In the genomic region with DNA sequence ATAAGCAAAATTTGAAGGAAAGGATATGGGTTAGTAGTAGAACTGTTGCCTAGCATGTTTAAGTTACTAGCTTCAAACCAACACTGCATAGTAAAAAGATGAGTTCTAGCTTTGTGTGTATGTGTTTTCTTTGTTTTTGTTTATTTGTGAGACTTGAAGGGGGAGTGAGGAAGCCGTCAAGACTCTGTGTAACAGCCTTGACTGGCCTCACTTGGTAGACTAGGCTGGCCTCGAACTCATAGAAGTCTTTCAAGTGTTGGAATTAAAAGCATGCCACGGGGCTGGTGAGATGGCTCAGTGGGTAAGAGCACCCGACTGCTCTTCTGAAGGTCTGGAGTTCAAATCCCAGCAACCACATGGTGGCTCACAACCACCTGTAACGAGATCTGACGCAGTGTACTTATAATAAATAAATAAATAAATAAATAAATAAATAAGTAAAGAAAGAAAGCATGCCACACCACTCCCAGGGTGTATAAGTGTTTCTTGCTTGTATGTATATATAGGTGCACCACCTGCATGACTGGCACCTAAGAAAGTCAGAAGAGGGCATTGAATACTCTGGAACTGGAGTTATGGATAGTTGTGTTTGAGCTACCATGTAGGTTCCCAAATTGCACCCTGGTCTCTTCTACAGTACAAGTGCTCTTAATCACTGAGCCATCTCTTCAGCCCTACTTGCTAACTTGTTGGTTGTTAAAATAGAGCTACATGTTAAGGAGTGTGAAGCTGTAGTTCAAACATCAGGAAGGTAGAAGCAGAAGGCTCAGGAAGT, we compare ENCODE assay signal across 8 mouse cellular contexts. TPM values are rescaled to one million over a fixed set of nuclear protein-coding genes. Genes with fewer than 3 reads are reported as not detected.
A peak's percentile ranks its signal among the peaks of the same experiment; 100 is the strongest.
DNase-seq lines count a peak whose midpoint lies in the region; ATAC-seq lines count a peak whose summit lies in the region.

No protein-coding gene starts in this region.

- H3K4me2 ChIP-seq in kidney, embryonic 14.5 days (replicated peaks; ENCODE audit: low read depth, low read length), result no peak overlapping the region
- peak overlapping the region; percentile 16; the same call in 1 of the 2 replicates for H3K4me2 ChIP-seq in midbrain, embryonic 15.5 days

- intact Hi-C loops in gastrocnemius, postnatal 36 days (cut with DNase I), result no loop called here

- H3K27me3 ChIP-seq in kidney, embryonic 14.5 days (ENCODE audit: control insufficient read depth, insufficient read depth, low read length), result no peaks in the 10 kb centered on the region
- H3K27me3 ChIP-seq in midbrain, embryonic 15.5 days (replicated peaks), result no peaks in the 10 kb centered on the region

- H3K4me1 ChIP-seq in kidney, embryonic 14.5 days (ENCODE audit: control insufficient read depth, insufficient read depth, low read length), result peaks cover 6% of the 10 kb centered on the region; the same call in 1 of the 2 replicates
- H3K4me1 ChIP-seq in midbrain, embryonic 15.5 days, result peaks cover 21% of the 10 kb centered on the region

- no peak overlapping the region for H3K9ac ChIP-seq in kidney, embryonic 14.5 days (ENCODE audit: low read depth, low read length)
- no peak overlapping the region for H3K9ac ChIP-seq in midbrain, embryonic 15.5 days

- H3K27ac ChIP-seq in kidney, embryonic 14.5 days (ENCODE audit: low read depth, low read length), result peak overlapping the region; percentile 27; the same call in 1 of the 2 replicates
- H3K27ac ChIP-seq in midbrain, embryonic 15.5 days, result peak overlapping the region; percentile 87

- H3K9me3 ChIP-seq in kidney, embryonic 14.5 days (ENCODE audit: control insufficient read depth, low read length), result no peaks in the 10 kb centered on the region
- H3K9me3 ChIP-seq in midbrain, embryonic 15.5 days, result no peaks in the 10 kb centered on the region

- no peak for DNase-seq in kidney, postnatal 25 days
- peak; percentile 48 for DNase-seq in R1 (ENCODE audit: low read depth, low spot score)
- peak; percentile 30 for DNase-seq in forelimb bud, embryonic 11.5 days (ENCODE audit: low read depth, low spot score)
- DNase-seq in adrenal gland, adult 18-20 months (ENCODE audit: low spot score in 2 of 2), result no peak
- DNase-seq in gastrocnemius, postnatal 36 days, result no peak
- DNase-seq in right cerebral cortex, postnatal 36 days (ENCODE audit: low spot score in 2 of 2), result no peak

- H3K4me3 ChIP-seq in kidney, embryonic 14.5 days (ENCODE audit: low read length), result no peak overlapping the region
- no peak overlapping the region for H3K4me3 ChIP-seq in midbrain, embryonic 15.5 days

- H3K36me3 ChIP-seq in kidney, embryonic 14.5 days (ENCODE audit: control insufficient read depth, insufficient read depth, low read length), result no peaks in the 10 kb centered on the region
- no peaks in the 10 kb centered on the region for H3K36me3 ChIP-seq in midbrain, embryonic 15.5 days (replicated peaks)

- WGBS in kidney, embryonic 14.5 days, result 49% methylated on average over 6 of the region's 6 CpGs
- 51% methylated on average over 6 of the region's 6 CpGs for WGBS in midbrain, embryonic 15.5 days

- ATAC-seq in kidney, embryonic 14.5 days (ENCODE audit: low FRiP score, low TSS enrichment), result no peak
- ATAC-seq in midbrain, embryonic 15.5 days (replicated peaks), result no peak

RNA-seq across cellular contexts. Expression of a gene that starts 18.9 kb away (rescaled TPM):
- polyA plus RNA-seq in kidney, embryonic 14.5 days (2014; fragmentation: Nextera tagmentation; extraction: Ambion mirVana), result 0.27 and 0.71 TPM in 2 replicates
- polyA plus RNA-seq in midbrain, embryonic 15.5 days (2015; fragmentation: Nextera tagmentation; extraction: Ambion mirVana), result 0.28 and 0.50 TPM in 2 replicates
- total RNA-seq in adrenal gland, adult 18-20 months (2021), result under 1 TPM; 0.07 to 0.26 TPM
- not detected for total RNA-seq in gastrocnemius, postnatal 36 days (2021)

RNA-seq across cellular contexts. Expression of a gene that starts 19.0 kb away (rescaled TPM):
- polyA plus RNA-seq in kidney, embryonic 14.5 days (2014; fragmentation: Nextera tagmentation; extraction: Ambion mirVana), result 7.4 and 8.2 TPM in 2 replicates
- polyA plus RNA-seq in midbrain, embryonic 15.5 days (2015; fragmentation: Nextera tagmentation; extraction: Ambion mirVana), result 4.0 and 4.5 TPM in 2 replicates
- total RNA-seq in adrenal gland, adult 18-20 months (2021), result 1 to 10 TPM; 2.8 to 4.9 TPM
- total RNA-seq in gastrocnemius, postnatal 36 days (2021), result under 1 TPM; 0.32 to 0.41 TPM

Comparison
In these comparisons a context has a peak if more than half of its experiments do, and no peak if none do; other contexts are left out.
1. DNase-seq: peak in R1 (single experiment) and forelimb bud, embryonic 11.5 days (single experiment); none in kidney, postnatal 25 days (0 of 2), adrenal gland, adult 18-20 months (0 of 2), gastrocnemius, postnatal 36 days (0 of 2) and right cerebral cortex, postnatal 36 days (0 of 2).